Mouse (Mus musculus) neutrophil, adult 5-6 weeks (primary cell): ENCODE measurements around the gene 2610008E11Rik. TPM values are rescaled to one million over a fixed set of nuclear protein-coding genes. Genes with fewer than 3 reads are reported as not detected.
A peak's percentile ranks its signal among the peaks of the same experiment; 100 is the strongest.
"Not testable (repeated sequence)": the region's sequence is repeated elsewhere in the genome, so short reads cannot be mapped to it uniquely, and the experiment has no call there.

Experiments used
- ATAC-seq: fragments of 151-379, 151-347 bp; 2 replicates; pipeline ENCODE4 v1.8.0; 2017; ENCODE audit warnings: mild to moderate bottlenecking, moderate TSS enrichment; ENCODE audit not compliant: insufficient number of reproducible peaks, poor library complexity, low FRiP score, severe bottlenecking; ENCODE audit errors: extremely low read depth
- total RNA-seq: library from RNA; stranded (forward); fragments of 200-1000 nt; gene quantifications from 2 replicates; pipeline ENCODE4 v1.2.3, GENCODE M21; 2017

The 2610008E11Rik gene
- total RNA-seq: 24.1 and 25.1 TPM in 2 replicates

GRCm38 (mm10) chr10:79097161-79097754 lies at the start of gene 2610008E11Rik:
Gene 2610008E11Rik (minus strand): TSS chr10:79097600.
- peak; percentile 99 for ATAC-seq

- 0 out of 2 replicates have a peak, but pooled peaks have one; percentile 33 for ATAC-seq
These were observed 18.9 kb upstream of the 2610008E11Rik start for GRCm38 (mm10) chr10:79116125-79116849.

GRCm38 (mm10) chr10:79115085-79115484 lies 17.7 kb upstream of the 2610008E11Rik start:
- no peak for ATAC-seq

- ATAC-seq: no peak
These were observed 13.1 kb upstream of the 2610008E11Rik start for GRCm38 (mm10) chr10:79110482-79110881.

- no peak for ATAC-seq
These were observed 11.8 kb upstream of the 2610008E11Rik start for GRCm38 (mm10) chr10:79109156-79109555.

- ATAC-seq: no peak
These were observed 10.1 kb upstream of the 2610008E11Rik start for GRCm38 (mm10) chr10:79107531-79107930.

GRCm38 (mm10) chr10:79106325-79107282 lies 9.2 kb upstream of the 2610008E11Rik start:
- no peak for ATAC-seq

- no peak for ATAC-seq
These were observed 694 bp downstream of the 2610008E11Rik start for GRCm38 (mm10) chr10:79096706-79097105.

GRCm38 (mm10) chr10:79091731-79092130 lies 5.7 kb downstream of the 2610008E11Rik start:
- no peak for ATAC-seq

GRCm38 (mm10) chr10:79089000-79089399 lies 8.4 kb downstream of the 2610008E11Rik start:
- ATAC-seq: no peak

GRCm38 (mm10) chr10:79086577-79086976 lies 10.8 kb downstream of the 2610008E11Rik start:
- ATAC-seq: no peak

- not testable (repeated sequence) for ATAC-seq
These were observed 40.0 kb downstream of the 2610008E11Rik start for GRCm38 (mm10) chr10:79057370-79057769.

GRCm38 (mm10) chr10:79042457-79042856 lies 54.9 kb downstream of the 2610008E11Rik start:
- not testable (repeated sequence) for ATAC-seq

GRCm38 (mm10) chr10:79028441-79028840 lies 69.0 kb downstream of the 2610008E11Rik start, which contains the start of gene Olfr57:
Gene Olfr57 (plus strand): TSS chr10:79028741.
- no peak for ATAC-seq

Other genes with a start within 250 kb of the 2610008E11Rik start
- not detected in 2 replicates for gene Olfr1356, start 245.4 kb downstream of the 2610008E11Rik start, total RNA-seq
- not detected in 2 replicates for gene Olfr1355, start 222.1 kb downstream of the 2610008E11Rik start, total RNA-seq
- not detected in 2 replicates for gene Olfr1354, start 184.4 kb downstream of the 2610008E11Rik start, total RNA-seq
- not detected in 2 replicates for gene Olfr8, start 147.0 kb downstream of the 2610008E11Rik start, total RNA-seq
- not detected in 2 replicates for gene Olfr1353, start 134.3 kb downstream of the 2610008E11Rik start, total RNA-seq
- gene Olfr1352, start 116.5 kb downstream of the 2610008E11Rik start, total RNA-seq: not detected in 2 replicates
- gene Olfr1351, start 85.1 kb downstream of the 2610008E11Rik start, total RNA-seq: not detected in 2 replicates
- gene Olfr57, start 68.9 kb downstream of the 2610008E11Rik start, total RNA-seq: not detected in 2 replicates
- not detected in 2 replicates for gene Vmn2r80, start 51.2 kb upstream of the 2610008E11Rik start, total RNA-seq
- gene Vmn2r81, start 150.1 kb upstream of the 2610008E11Rik start, total RNA-seq: 0.23 TPM in 1 of 2 replicates, not detected in the other